12 mouse cellular contexts compared by ENCODE assay signal in genomic region chr19:54616924-54617323, GRCm38 (mm10).
DNase-seq lines count a peak whose midpoint lies in the region; ATAC-seq lines count a peak whose summit lies in the region.
"Had no signal": no experiment of that assay in that cellular context is flagged by ENCODE, and none has a peak within 500 bp of the region (broad histone marks: within the 10 kb centered on the region; RNA-seq: fewer than 3 reads in every experiment).

No protein-coding gene starts in this region.

- H3K36me3 ChIP-seq in hindbrain, embryonic 13.5 days: no peaks in the 10 kb centered on the region
- H3K36me3 ChIP-seq in intestine, embryonic 16.5 days (ENCODE audit: control insufficient read depth, insufficient read depth, low read length): no peaks in the 10 kb centered on the region
- H3K36me3 ChIP-seq: liver, embryonic 15.5 days had no signal

- no peak overlapping the region for H3K9ac ChIP-seq in hindbrain, embryonic 13.5 days
- H3K9ac ChIP-seq in intestine, embryonic 16.5 days (ENCODE audit: low read depth, low read length): no peak overlapping the region
- H3K9ac ChIP-seq: liver, embryonic 15.5 days had no signal

- H3K27me3 ChIP-seq in hindbrain, embryonic 13.5 days: no peaks in the 10 kb centered on the region
- no peaks in the 10 kb centered on the region for H3K27me3 ChIP-seq in intestine, embryonic 16.5 days (replicated peaks; ENCODE audit: control insufficient read depth, insufficient read depth, low read length)
- H3K27me3 ChIP-seq: liver, embryonic 15.5 days had no signal

- H3K4me1 ChIP-seq in hindbrain, embryonic 13.5 days (replicated peaks): 0 out of 2 replicates have a peak, but pooled peaks cover 8% of the 10 kb centered on the region
- H3K4me1 ChIP-seq in intestine, embryonic 16.5 days (ENCODE audit: control insufficient read depth, insufficient read depth, low read length): no peaks in the 10 kb centered on the region
- H3K4me1 ChIP-seq: liver, embryonic 15.5 days had no signal

- H3K4me2 ChIP-seq in hindbrain, embryonic 13.5 days: no peak overlapping the region
- no peak overlapping the region for H3K4me2 ChIP-seq in intestine, embryonic 16.5 days (ENCODE audit: low read depth, low read length)
- H3K4me2 ChIP-seq: liver, embryonic 15.5 days had no signal

- 0 out of 2 replicates have a peak, but pooled peaks cover 6% of the 10 kb centered on the region for H3K9me3 ChIP-seq in hindbrain, embryonic 13.5 days
- H3K9me3 ChIP-seq in intestine, embryonic 16.5 days (ENCODE audit: control insufficient read depth, low read length): no peaks in the 10 kb centered on the region
- H3K9me3 ChIP-seq: liver, embryonic 15.5 days had no signal

- WGBS in hindbrain, embryonic 13.5 days: 35% methylated on average over 4 of the region's 4 CpGs
- WGBS in intestine, embryonic 16.5 days: 37% methylated on average over 4 of the region's 4 CpGs

- H3K27ac ChIP-seq in hindbrain, embryonic 13.5 days: no peak overlapping the region
- no peak overlapping the region for H3K27ac ChIP-seq in intestine, embryonic 16.5 days (ENCODE audit: low read length)
- H3K27ac ChIP-seq: liver, embryonic 15.5 days; macrophage had no signal

- peak; percentile 66; the same call in 1 of the 2 replicates for ATAC-seq in hindbrain, embryonic 13.5 days (ENCODE audit: low FRiP score)
- no peak for ATAC-seq in erythroid progenitor cell, adult 5-6 weeks (replicated peaks; ENCODE audit: low FRiP score, poor library complexity, severe bottlenecking)
- no peak for ATAC-seq in intestine, embryonic 16.5 days

- no peak overlapping the region for H3K4me3 ChIP-seq in hindbrain, embryonic 13.5 days
- H3K4me3 ChIP-seq in intestine, embryonic 16.5 days (ENCODE audit: low read length): no peak overlapping the region
- H3K4me3 ChIP-seq: liver, embryonic 15.5 days had no signal

- peak; percentile 5 for DNase-seq in kidney, adult 9 months
- DNase-seq in kidney, postnatal 10 days: no peak
- DNase-seq in 416B (ENCODE audit: low read depth) (peak; percentile 63), NIH3T3 (ENCODE audit: low read depth) (peak; percentile 9)
- no peak for DNase-seq in lung, postnatal 14 days
- DNase-seq: cerebellum, postnatal 14 days; heart, postnatal 36 days had no signal

Comparison
In these comparisons a context has a peak if more than half of its experiments do, and no peak if none do; other contexts are left out.
1. DNase-seq: peak in kidney, adult 9 months (single experiment), 416B (single experiment) and NIH3T3 (single experiment); none in kidney, postnatal 10 days (single experiment) and lung, postnatal 14 days (single experiment).